Mouse (Mus musculus) liver, embryonic 14.5 days (tissue): ENCODE measurements at regions not wholly inside any gene's neighbourhood (a gene's known extent, or its start where the extent isn't known, plus 50 kb on each side); places are given as distances from the start of the nearest gene placed in this dataset.

Experiments used
- ATAC-seq: fragments of 200-750 bp; cut with Nextera tagmentation; 2 replicates; pipeline ENCODE4 v1.8.0; 2017; ENCODE audit warnings: moderate number of reproducible peaks, mild to moderate bottlenecking, moderate library complexity; ENCODE audit not compliant: insufficient read depth
- DNase-seq, 3 experiments: peaks; one replicate each; pipeline ENCODE4 v3.0.0-alpha.2; 2012 to 2013; ENCODE audit warnings: low read depth in 3 of 3, low spot score in 3 of 3
- H3K27ac ChIP-seq: fragments of 300-500 bp; sonication (generic); 2 replicates; pipeline ENCODE4 v1.5.1; 2014; ENCODE audit warnings: moderate library complexity, mild to moderate bottlenecking, control low read depth, inconsistent platforms
- H3K27me3 ChIP-seq: fragments of 300-500 bp; sonication (generic); 2 replicates; pipeline ENCODE4 v1.6.1; 2014; ENCODE audit warnings: mild to moderate bottlenecking, low read length, moderate library complexity; ENCODE audit not compliant: control insufficient read depth, insufficient read depth
- H3K36me3 ChIP-seq: fragments of 300-500 bp; sonication (generic); replicated peaks from 2 replicates; pipeline ENCODE4 v1.6.1; 2014; ENCODE audit warnings: low read depth; ENCODE audit not compliant: control insufficient read depth, insufficient read depth
- H3K4me1 ChIP-seq, 2 experiments: fragments of 200-500 bp in 1 of 2; fragments of 300-500 bp in 1 of 2; sonication (generic) in 1 of 2; replicated peaks; 2 replicates each; pipeline ENCODE4 v1.6.1; 2012 to 2014; ENCODE audit warnings: antibody characterized with exemption in 1 of 2, inconsistent platforms in 1 of 2, low read length in 1 of 2; ENCODE audit not compliant: control insufficient read depth in 2 of 2, insufficient read depth in 2 of 2
- H3K4me2 ChIP-seq: fragments of 300-500 bp; sonication (generic); 2 replicates; pipeline ENCODE4 v1.6.1; 2014; ENCODE audit warnings: low read depth, mild to moderate bottlenecking, control low read depth, moderate library complexity
- H3K4me3 ChIP-seq, 2 experiments: fragments of 200-500 bp in 1 of 2; fragments of 300-500 bp in 1 of 2; sonication (generic) in 1 of 2; 2 replicates each; pipeline ENCODE4 v1.5.1; 2012 to 2014; ENCODE audit warnings: low read depth in 2 of 2, low read length in 2 of 2, mild to moderate bottlenecking in 2 of 2, control low read depth in 1 of 2, inconsistent platforms in 1 of 2, moderate library complexity in 1 of 2; ENCODE audit not compliant: insufficient read depth in 1 of 2
- H3K9ac ChIP-seq: fragments of 300-500 bp; sonication (generic); replicated peaks from 2 replicates; pipeline ENCODE4 v1.6.1; 2014; ENCODE audit warnings: mild to moderate bottlenecking, control low read depth, moderate library complexity
- H3K9me3 ChIP-seq: fragments of 300-500 bp; sonication (generic); 2 replicates; pipeline ENCODE4 v1.6.1; 2016; ENCODE audit warnings: low read length, mixed read lengths; ENCODE audit not compliant: control insufficient read depth
- CTCF ChIP-seq: IDR thresholded peaks from 2 replicates; pipeline ENCODE4 v1.5.1; 2016; ENCODE audit warnings: antibody characterized with exemption, low read depth, control low read depth
- EP300 ChIP-seq: IDR thresholded peaks from 2 replicates; pipeline ENCODE4 v1.6.1; 2016; ENCODE audit warnings: antibody characterized with exemption, low read depth
- WGBS: fragments of 180-500 bp; shearing (Covaris S2); extraction: QIAGEN DNeasy Blood & Tissue Kit; methylation state at CpG from one replicate; pipeline ENCODE4 v1.1.7; 2014; ENCODE audit not compliant: insufficient replicate concordance; 5-methylcytosine and 5-hydroxymethylcytosine counted together

DNA sequence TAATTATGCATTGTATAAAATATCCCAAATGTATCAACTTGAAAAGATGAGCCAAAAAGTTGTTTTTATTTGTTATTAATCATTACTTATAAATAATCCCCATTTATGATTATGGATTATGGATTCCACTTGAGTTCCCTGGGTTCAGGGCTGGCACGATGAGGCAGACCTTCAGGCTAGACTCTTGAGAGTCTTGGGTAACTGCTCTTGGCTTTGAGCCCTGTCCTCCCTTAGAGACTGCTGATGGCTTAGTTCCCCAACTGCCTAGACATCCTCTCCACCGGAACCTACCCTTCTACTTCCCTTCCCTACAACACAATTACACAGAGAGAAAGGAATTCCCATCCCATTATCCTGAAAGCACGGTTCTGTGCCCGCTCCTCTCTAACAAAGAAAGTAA is 466.3 kb upstream of the Gm6657 start:
- H3K36me3 ChIP-seq: no peaks in the 10 kb centered on the region
- 51% methylated on average over 4 of the region's 4 CpGs for WGBS
- no peak for ATAC-seq
- TF ChIP-seq CTCF (no peak), EP300 (no peak)
- no peak overlapping the region for H3K4me3 ChIP-seq
- no peak overlapping the region for H3K9ac ChIP-seq
- H3K4me1 ChIP-seq: no peaks in the 10 kb centered on the region
- DNase-seq: no peak
- H3K4me2 ChIP-seq: no peak overlapping the region
- no peaks in the 10 kb centered on the region for H3K27me3 ChIP-seq
- H3K9me3 ChIP-seq: no peaks in the 10 kb centered on the region
- no peak overlapping the region for H3K27ac ChIP-seq

DNA sequence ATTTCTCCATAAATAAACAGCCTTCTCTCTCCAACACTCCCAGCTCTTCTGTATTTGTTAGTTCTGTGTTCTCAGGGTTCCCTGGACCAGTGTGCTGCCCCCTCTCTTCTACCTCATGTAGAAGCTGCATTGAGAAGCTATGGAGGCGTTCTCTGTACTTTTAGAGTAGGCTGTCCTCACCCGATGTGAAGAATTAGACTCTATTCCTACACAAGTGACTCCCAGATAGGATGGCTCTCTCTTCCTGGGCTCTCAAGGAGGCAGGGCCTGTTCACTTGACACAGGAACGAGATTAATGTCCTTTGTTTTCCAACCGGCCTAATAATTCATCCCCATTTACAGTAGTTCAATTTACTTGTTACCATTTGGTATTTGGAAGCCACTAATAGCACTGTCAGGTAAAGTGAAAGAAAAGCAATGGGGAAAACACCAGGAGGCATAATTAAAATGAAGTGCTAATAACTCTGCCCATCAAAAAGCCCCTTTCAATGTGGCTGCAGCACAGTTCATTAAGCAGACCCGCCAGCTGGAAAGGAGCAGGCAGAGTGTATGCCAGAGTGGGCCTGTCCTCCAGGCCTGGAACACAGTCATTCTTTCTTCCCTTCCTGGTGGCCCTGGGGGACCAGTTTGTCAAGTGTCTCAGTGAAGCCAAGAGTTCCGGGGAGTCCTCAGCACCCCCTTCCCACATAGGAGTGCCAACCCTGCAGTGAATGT is 454.8 kb upstream of the Gm6657 start:
- no peak overlapping the region for H3K4me2 ChIP-seq

GRCm38 (mm10) chr12:77742716-77743115 is 451.3 kb upstream of the Gm6657 start:
- Histone ChIP-seq H3K27me3 (no peaks in the 10 kb centered on the region), H3K4me2 (no peak overlapping the region), H3K9ac (no peak overlapping the region), H3K4me3 (no peak overlapping the region), H3K9me3 (no peaks in the 10 kb centered on the region), H3K36me3 (no peaks in the 10 kb centered on the region), H3K4me1 (no peaks in the 10 kb centered on the region), H3K27ac (no peak overlapping the region)
- TF ChIP-seq EP300 (no peak), CTCF (no peak)
- DNase-seq: no peak
- 48% methylated on average over 3 of the region's 3 CpGs for WGBS
- ATAC-seq: no peak

More for the DNA sequence above, 454.8 kb upstream of the Gm6657 start:
- TF ChIP-seq EP300 (no peak), CTCF (no peak)
- DNase-seq (no peak), ATAC-seq (no peak)
- Histone ChIP-seq H3K27me3 (no peaks in the 10 kb centered on the region), H3K4me1 (no peaks in the 10 kb centered on the region), H3K9me3 (no peaks in the 10 kb centered on the region), H3K4me3 (no peak overlapping the region), H3K9ac (no peak overlapping the region), H3K27ac (no peak overlapping the region), H3K36me3 (no peaks in the 10 kb centered on the region)
- WGBS: 47% methylated on average over 6 of the region's 6 CpGs

- no peak for ATAC-seq
- no peak overlapping the region for H3K4me3 ChIP-seq
- H3K27me3 ChIP-seq: no peaks in the 10 kb centered on the region
- H3K36me3 ChIP-seq: no peaks in the 10 kb centered on the region
- H3K4me2 ChIP-seq: no peak overlapping the region
- TF ChIP-seq EP300 (no peak), CTCF (no peak)
- no peak overlapping the region for H3K9ac ChIP-seq
- no peak overlapping the region for H3K27ac ChIP-seq
- DNase-seq: no peak
- H3K9me3 ChIP-seq: no peaks in the 10 kb centered on the region
- WGBS: 69% methylated on average over 3 of the region's 3 CpGs
- H3K4me1 ChIP-seq: no peaks in the 10 kb centered on the region
Measured at GRCm38 (mm10) chr12:77749438-77750007, 444.5 kb upstream of the Gm6657 start.

DNA sequence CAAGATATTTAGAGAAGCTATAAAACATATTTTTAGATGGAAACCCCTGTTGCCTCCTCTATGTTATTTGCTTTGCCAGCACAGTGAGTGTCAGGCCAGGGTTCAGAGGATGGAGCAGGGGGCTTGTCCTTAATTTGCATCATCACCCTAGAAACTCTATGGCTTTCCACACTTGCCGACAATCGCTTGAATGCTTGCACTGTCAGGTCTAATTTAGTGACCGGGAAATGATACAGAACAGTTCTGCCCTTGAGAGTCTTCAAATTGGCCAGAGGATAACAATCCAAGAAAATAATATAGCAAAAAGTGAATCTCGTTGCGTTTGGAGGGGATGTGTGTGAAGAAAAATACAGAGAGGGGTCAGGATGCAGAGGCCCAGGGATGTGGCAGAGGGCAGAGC is 441.9 kb upstream of the Gm6657 start:
- H3K9ac ChIP-seq: no peak overlapping the region
- TF ChIP-seq EP300: no peak
- TF ChIP-seq CTCF: no peak
- H3K4me3 ChIP-seq: no peak overlapping the region
- ATAC-seq: no peak
- H3K27ac ChIP-seq: no peak overlapping the region
- no peaks in the 10 kb centered on the region for H3K36me3 ChIP-seq
- H3K4me1 ChIP-seq: no peaks in the 10 kb centered on the region
- no peaks in the 10 kb centered on the region for H3K27me3 ChIP-seq
- 69% methylated on average over 5 of the region's 5 CpGs for WGBS
- DNase-seq: no peak
- no peak overlapping the region for H3K4me2 ChIP-seq
- no peaks in the 10 kb centered on the region for H3K9me3 ChIP-seq
